14 mouse cellular contexts compared by ENCODE assay signal in the genomic region with DNA sequence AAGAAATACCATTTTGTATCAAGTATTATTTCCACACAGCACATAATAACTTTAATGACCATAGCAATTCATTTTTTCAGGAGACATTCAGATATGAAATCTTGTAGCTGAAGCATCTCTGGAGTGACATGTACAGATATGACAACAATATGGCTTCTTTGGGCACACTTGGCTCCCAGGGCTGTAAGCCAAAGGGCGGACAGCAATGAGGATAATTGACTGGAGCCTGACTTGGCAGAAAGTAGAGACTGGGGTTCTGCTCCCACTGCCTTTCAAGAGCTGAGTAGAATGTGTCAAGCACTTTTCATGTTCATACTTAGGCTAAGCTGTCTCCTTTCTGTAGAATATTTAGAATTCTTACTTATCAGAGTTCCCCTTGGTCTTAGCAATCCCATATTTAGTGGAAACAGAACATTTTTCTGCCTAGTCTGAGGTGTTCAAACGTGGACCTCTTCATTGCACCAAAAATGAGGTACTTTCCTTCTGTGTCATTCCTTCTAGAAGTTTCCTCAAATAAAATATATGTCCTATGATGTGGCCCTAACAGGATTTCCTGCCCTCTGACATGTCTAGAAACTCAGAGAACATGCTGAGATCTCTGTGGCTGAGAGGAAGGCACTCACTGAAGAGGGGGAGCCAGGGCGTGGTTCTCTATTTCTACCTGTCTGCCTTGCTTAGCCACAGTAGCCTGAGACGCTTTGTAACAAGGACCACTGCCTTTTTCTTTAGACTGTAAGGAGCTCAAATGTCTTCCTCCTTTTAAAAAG.
DNase-seq lines count a peak whose midpoint lies in the region; ATAC-seq and TF ChIP-seq lines count a peak whose summit lies in the region.
"Had no signal": no experiment of that assay in that cellular context is flagged by ENCODE, and none has a peak within 500 bp of the region (broad histone marks: within the 10 kb centered on the region; RNA-seq: fewer than 3 reads in every experiment).

No protein-coding gene starts in this region.

- H3K4me1 ChIP-seq in cerebellum, adult 2 months (ENCODE audit: control insufficient read depth, insufficient read depth, low read length) = peaks cover 14% of the 10 kb centered on the region; the same call in 1 of the 2 replicates
- H3K4me1 ChIP-seq: forebrain, embryonic 12.5 days; heart, embryonic 12.5 days had no signal

- H3K27ac ChIP-seq in cerebellum, adult 2 months (ENCODE audit: insufficient read depth, low read length) = no peak overlapping the region
- H3K27ac ChIP-seq: forebrain, embryonic 12.5 days; macrophage had no signal

- peak; percentile 2 to 4 for DNase-seq in spleen, postnatal 36 days (ENCODE audit: low spot score in 2 of 2)
- no peak for DNase-seq in spleen, postnatal 4 days (ENCODE audit: low spot score in 2 of 2)
- peak; percentile 56 to 80 for DNase-seq in cerebellum, adult 2 months
- DNase-seq in thymus, postnatal 4 days = peak; percentile 27
- no peak for DNase-seq in layer of hippocampus, postnatal 14 days (ENCODE audit: low spot score in 2 of 2)
- no peak for DNase-seq in ovary, adult 18-20 months (ENCODE audit: low spot score)
- DNase-seq: adrenal gland, adult 8-10 months; kidney, postnatal 4 days; lung, embryonic 14.5 days had no signal

- 40% methylated on average over 4 of the region's 4 CpGs for WGBS in cerebellum, adult 2 months

- no peaks in the 10 kb centered on the region for H3K27me3 ChIP-seq in cerebellum, adult 2 months (ENCODE audit: control insufficient read depth, insufficient read depth, low read length)
- H3K27me3 ChIP-seq: forebrain, embryonic 12.5 days; heart, embryonic 12.5 days had no signal

- TF ChIP-seq CTCF in cerebellum, adult 2 months (IDR thresholded peaks at IDR 0.05; ENCODE audit: borderline replicate concordance, insufficient read depth, low read depth, low read length) = no peak

- H3K4me3 ChIP-seq in cerebellum, adult 2 months (replicated peaks; ENCODE audit: insufficient read depth, low read depth, low read length) = no peak overlapping the region
- H3K4me3 ChIP-seq: forebrain, embryonic 12.5 days; heart, embryonic 12.5 days had no signal

- TF ChIP-seq POLR2A in cerebellum, adult 2 months (IDR thresholded peaks at IDR 0.05; ENCODE audit: borderline replicate concordance, insufficient read depth, low read length) = no peak

- ATAC-seq in inflammation-experienced regulatory T-cells, adult 6 months = peak; percentile 83
- ATAC-seq in frontal cortex, adult (ENCODE audit: low TSS enrichment) = no peak

Comparison
In these comparisons a context has a peak if more than half of its experiments do, and no peak if none do; other contexts are left out.
1. DNase-seq: peak in spleen, postnatal 36 days (2 of 2), cerebellum, adult 2 months (2 of 2) and thymus, postnatal 4 days (single experiment); none in spleen, postnatal 4 days (0 of 2), layer of hippocampus, postnatal 14 days (0 of 2) and ovary, adult 18-20 months (single experiment).